Comparison of ENCODE assay signal across 20 mouse cellular contexts in genomic region chr14:72468429-72468828, GRCm38 (mm10). TPM values are rescaled to one million over a fixed set of nuclear protein-coding genes. Genes with fewer than 3 reads are reported as not detected.
"Had no signal": no experiment of that assay in that cellular context is flagged by ENCODE, and none has a peak within 500 bp of the region (broad histone marks: within the 10 kb centered on the region; RNA-seq: fewer than 3 reads in every experiment).

No protein-coding gene starts in this region.

- H3K9me3 ChIP-seq: limb, embryonic 13.5 days; liver, embryonic 15.5 days; megakaryocyte, embryonic 14.5 days; midbrain, embryonic 12.5 days; neural tube, embryonic 15.5 days had no signal

- H3K4me1 ChIP-seq: limb, embryonic 13.5 days; liver, embryonic 15.5 days; megakaryocyte, embryonic 14.5 days; midbrain, embryonic 12.5 days; neural tube, embryonic 15.5 days had no signal

- H3K9ac ChIP-seq: limb, embryonic 13.5 days; liver, embryonic 15.5 days; lung, embryonic 14.5 days; midbrain, embryonic 12.5 days; neural tube, embryonic 15.5 days had no signal

- H3K27ac ChIP-seq: limb, embryonic 13.5 days; liver, embryonic 15.5 days; midbrain, embryonic 12.5 days; neural tube, embryonic 15.5 days had no signal

- DNase-seq: kidney, adult 8-10 months; layer of hippocampus, adult 9-11 months; layer of hippocampus, postnatal 36 days; lung, embryonic 14.5 days; lung, postnatal 10 days; lung, postnatal 4 days; right cerebral cortex, postnatal 4 days; spleen, adult 18-20 months; thymus, postnatal 36 days had no signal

- ATAC-seq: midbrain, embryonic 16.5 days had no signal

- H3K4me2 ChIP-seq: limb, embryonic 13.5 days; liver, embryonic 15.5 days; lung, embryonic 14.5 days; midbrain, embryonic 12.5 days; neural tube, embryonic 15.5 days had no signal

- H3K27me3 ChIP-seq: limb, embryonic 13.5 days; liver, embryonic 15.5 days; midbrain, embryonic 12.5 days; neural tube, embryonic 15.5 days had no signal

- H3K36me3 ChIP-seq: limb, embryonic 13.5 days; liver, embryonic 15.5 days; midbrain, embryonic 12.5 days; neural tube, embryonic 15.5 days had no signal

- H3K4me3 ChIP-seq: limb, embryonic 13.5 days; liver, embryonic 15.5 days; megakaryocyte, embryonic 14.5 days; midbrain, embryonic 12.5 days; neural tube, embryonic 15.5 days had no signal

RNA-seq across cellular contexts. Expression of gene Gm9195, which starts 23.2 kb away (rescaled TPM):
- total RNA-seq: layer of hippocampus, postnatal 36 days; left cerebral cortex, postnatal 36 days had no signal
- polyA plus RNA-seq: intestine, embryonic 14.5 days; kidney, embryonic 16.5 days; limb, embryonic 13.5 days; liver, embryonic 15.5 days; lung, embryonic 14.5 days; midbrain, embryonic 12.5 days; midbrain, embryonic 16.5 days; neural tube, embryonic 11.5 days; neural tube, embryonic 15.5 days; stomach, embryonic 14.5 days had no signal
